Mouse (Mus musculus) 416B (cell line): ENCODE results near the gene Rnf115.

Source experiments
- DNase-seq: peaks from one replicate; pipeline ENCODE4 v3.0.0; 2011; ENCODE audit warnings: low read depth

The Rnf115 gene

GRCm38 (mm10) chr3:96834587-96835348 is 107.3 kb downstream of the Rnf115 start:
- DNase-seq: no peak

GRCm38 (mm10) chr3:96836414-96836813 is 109.0 kb downstream of the Rnf115 start:
- DNase-seq: no peak

- DNase-seq: peak; percentile 16
Observed at GRCm38 (mm10) chr3:96838996-96839645, 111.7 kb downstream of the Rnf115 start.
